Mouse (Mus musculus): ENCODE data around the gene Meis1. TPM values are rescaled to one million over a fixed set of nuclear protein-coding genes. Genes with fewer than 3 reads are reported as not detected.

The Meis1 gene
- total and polyA plus RNA-seq, 3 experiments, result 0.19 to 3.6 (median 0.81) TPM

GRCm38 (mm10) chr11:18883987-18884386 is 134.8 kb downstream of the Meis1 start:
- Histone ChIP-seq H3K4me2 (ENCODE audit: insufficient read depth, low read depth, poor library complexity, severe bottlenecking) (no peak overlapping the region), H3K4me1 (ENCODE audit: control insufficient read depth in 1 of 2, insufficient read depth in 2 of 2) (peaks cover 2 to 13% of the 10 kb centered on the region in 2 experiments; a peak in 2 of 4 replicates), H3K27ac (ENCODE audit: insufficient read depth, low read depth) (no peak overlapping the region), H3K36me3 (replicated peaks in 1 of 2; ENCODE audit: control insufficient read depth in 1 of 2, insufficient read depth in 1 of 2, low read length in 1 of 2) (no peaks in the 10 kb centered on the region), H3K9ac (ENCODE audit: insufficient read depth, low read depth) (no peak overlapping the region), H3K79me2 (replicated peaks; ENCODE audit: control insufficient read depth, extremely low read depth, insufficient read depth, poor library complexity, severe bottlenecking) (no peaks in the 10 kb centered on the region), H3K9me3 (replicated peaks; ENCODE audit: low read length) (no peaks in the 10 kb centered on the region), H3K27me3 (replicated peaks) (no peaks in the 10 kb centered on the region), H3K4me3 (replicated peaks in 1 of 3; ENCODE audit: low read depth in 2 of 3, low read length in 2 of 3, poor library complexity in 1 of 3) (no peak overlapping the region)
- no peak for DNase-seq (ENCODE audit: extremely low read depth)
- dilution Hi-C loops (cut with MboI; ENCODE audit: extremely low pct_ligation_motif_present, extremely low pct_unique_long_range_greater_than_20kb, low sequenced_read_pairs) (no loop called here), in situ Hi-C loops (cut with MboI; ENCODE audit: low pct_ligation_motif_present, low pct_unique_long_range_greater_than_20kb, low sequenced_read_pairs) (no loop called here)
- TF ChIP-seq RCOR1 (conservative IDR thresholded peaks at IDR 0.05; ENCODE audit: low read depth, low read length) (no peak), NELFE (IDR thresholded peaks at IDR 0.05; ENCODE audit: low read depth, low read length) (no peak), RAD21 (IDR thresholded peaks at IDR 0.05; ENCODE audit: low read depth, low read length) (no peak), ZNF384 (IDR thresholded peaks at IDR 0.05; ENCODE audit: low read depth, low read length) (no peak), JUN (IDR thresholded peaks at IDR 0.05; ENCODE audit: insufficient read depth, low read depth, low read length) (no peak), IRF4 (IDR thresholded peaks at IDR 0.05; ENCODE audit: low read depth, low read length) (no peak)

- Histone ChIP-seq H3K9me3 (replicated peaks; ENCODE audit: low read length) (no peaks in the 10 kb centered on the region), H3K4me2 (ENCODE audit: insufficient read depth, low read depth, poor library complexity, severe bottlenecking) (no peak overlapping the region), H3K36me3 (replicated peaks in 1 of 2; ENCODE audit: control insufficient read depth in 1 of 2, insufficient read depth in 1 of 2, low read length in 1 of 2) (no peaks in the 10 kb centered on the region), H3K4me1 (ENCODE audit: control insufficient read depth in 1 of 2, insufficient read depth in 2 of 2) (peaks cover 2 to 10% of the 10 kb centered on the region in 2 experiments; a peak in 2 of 4 replicates), H3K27me3 (replicated peaks) (no peaks in the 10 kb centered on the region), H3K9ac (ENCODE audit: insufficient read depth, low read depth) (no peak overlapping the region), H3K4me3 (replicated peaks in 1 of 3; ENCODE audit: low read depth in 2 of 3, low read length in 2 of 3, poor library complexity in 1 of 3) (no peak overlapping the region), H3K27ac (ENCODE audit: insufficient read depth, low read depth) (no peak overlapping the region), H3K79me2 (replicated peaks; ENCODE audit: control insufficient read depth, extremely low read depth, insufficient read depth, poor library complexity, severe bottlenecking) (no peaks in the 10 kb centered on the region)
- DNase-seq (ENCODE audit: extremely low read depth), result peak; percentile 12
- dilution Hi-C loops (cut with MboI; ENCODE audit: extremely low pct_ligation_motif_present, extremely low pct_unique_long_range_greater_than_20kb, low sequenced_read_pairs), result no loop called here
- in situ Hi-C loops (cut with MboI; ENCODE audit: low pct_ligation_motif_present, low pct_unique_long_range_greater_than_20kb, low sequenced_read_pairs), result no loop called here
- TF ChIP-seq ELF1 (IDR thresholded peaks at IDR 0.05; ENCODE audit: low read depth, low read length), result no peak
- no peak for TF ChIP-seq GABPA (IDR thresholded peaks at IDR 0.05; ENCODE audit: insufficient replicate concordance, low read depth, low read length)
- no peak for TF ChIP-seq EP300 (IDR thresholded peaks at IDR 0.05; ENCODE audit: low read length)
- TF ChIP-seq USF2 (conservative IDR thresholded peaks at IDR 0.05; ENCODE audit: low read depth, low read length), result no peak
Measured at GRCm38 (mm10) chr11:18883507-18883881, 135.3 kb downstream of the Meis1 start.

GRCm38 (mm10) chr11:18882747-18883506 is 135.9 kb downstream of the Meis1 start:
- in situ Hi-C loops (cut with MboI; ENCODE audit: low pct_ligation_motif_present, low pct_unique_long_range_greater_than_20kb, low sequenced_read_pairs), result no loop called here
- Histone ChIP-seq H3K27me3 (replicated peaks) (no peaks in the 10 kb centered on the region), H3K27ac (ENCODE audit: insufficient read depth, low read depth) (no peak overlapping the region), H3K79me2 (replicated peaks; ENCODE audit: control insufficient read depth, extremely low read depth, insufficient read depth, poor library complexity, severe bottlenecking) (no peaks in the 10 kb centered on the region), H3K4me1 (ENCODE audit: control insufficient read depth in 1 of 2, insufficient read depth in 2 of 2) (peaks cover 2 to 9% of the 10 kb centered on the region in 2 experiments; a peak in 2 of 4 replicates), H3K9ac (ENCODE audit: insufficient read depth, low read depth) (no peak overlapping the region), H3K4me2 (ENCODE audit: insufficient read depth, low read depth, poor library complexity, severe bottlenecking) (no peak overlapping the region), H3K36me3 (replicated peaks in 1 of 2; ENCODE audit: control insufficient read depth in 1 of 2, insufficient read depth in 1 of 2, low read length in 1 of 2) (no peaks in the 10 kb centered on the region), H3K4me3 (replicated peaks in 1 of 3; ENCODE audit: low read depth in 2 of 3, low read length in 2 of 3, poor library complexity in 1 of 3) (no peak overlapping the region), H3K9me3 (replicated peaks; ENCODE audit: low read length) (no peaks in the 10 kb centered on the region)
- TF ChIP-seq MAZ (IDR thresholded peaks at IDR 0.05; ENCODE audit: low read depth, low read length), result no peak
- TF ChIP-seq MEF2A (IDR thresholded peaks at IDR 0.05; ENCODE audit: borderline replicate concordance, low read depth, low read length), result no peak
- TF ChIP-seq PAX5 (IDR thresholded peaks at IDR 0.05; ENCODE audit: low read length), result no peak
- no peak for TF ChIP-seq KAT2A (IDR thresholded peaks at IDR 0.05; ENCODE audit: insufficient replicate concordance, low read length)
- TF ChIP-seq ZMIZ1 (IDR thresholded peaks at IDR 0.05; ENCODE audit: low read depth, low read length), result no peak
- no peak for TF ChIP-seq EP300 (IDR thresholded peaks at IDR 0.05; ENCODE audit: low read length)
- no peak for TF ChIP-seq JUN (IDR thresholded peaks at IDR 0.05; ENCODE audit: insufficient read depth, low read depth, low read length)
- no peak for TF ChIP-seq JUND (conservative IDR thresholded peaks at IDR 0.05; ENCODE audit: low read depth, low read length)
- TF ChIP-seq TCF12 (IDR thresholded peaks at IDR 0.05; ENCODE audit: low read depth, low read length), result no peak
- TF ChIP-seq ZC3H11A (IDR thresholded peaks at IDR 0.05; ENCODE audit: low read depth, low read length), result no peak
- TF ChIP-seq MAX (IDR thresholded peaks at IDR 0.05; ENCODE audit: low read length), result no peak
- TF ChIP-seq SMC3 (IDR thresholded peaks at IDR 0.05; ENCODE audit: low read depth, low read length), result no peak
- no peak for TF ChIP-seq RCOR1 (conservative IDR thresholded peaks at IDR 0.05; ENCODE audit: low read depth, low read length)
- TF ChIP-seq BHLHE40 (IDR thresholded peaks at IDR 0.05; ENCODE audit: low read depth, low read length), result no peak
- no peak for TF ChIP-seq CHD2 (IDR thresholded peaks at IDR 0.05; ENCODE audit: low read length)
- dilution Hi-C loops (cut with MboI; ENCODE audit: extremely low pct_ligation_motif_present, extremely low pct_unique_long_range_greater_than_20kb, low sequenced_read_pairs), result no loop called here
- DNase-seq (ENCODE audit: extremely low read depth), result no peak
